Mouse (Mus musculus) kidney, postnatal 0 days (tissue): ENCODE results near the gene Prune2. TPM values are rescaled to one million over a fixed set of nuclear protein-coding genes. Genes with fewer than 3 reads are reported as not detected.

Source experiments
- ATAC-seq: fragments of 200-750 bp; cut with Nextera tagmentation; replicated peaks from 2 replicates; pipeline ENCODE4 v1.8.0; 2017; ENCODE audit warnings: low read depth, moderate number of reproducible peaks, moderate TSS enrichment, moderate library complexity; ENCODE audit not compliant: low FRiP score
- DNase-seq: peaks from one replicate; pipeline ENCODE4 v3.0.0-alpha.2; 2016; ENCODE audit warnings: low spot score
- H3K27ac ChIP-seq: fragments of 300-500 bp; sonication (generic); 2 replicates; pipeline ENCODE4 v1.5.1; 2014; ENCODE audit warnings: mild to moderate bottlenecking
- H3K27me3 ChIP-seq: fragments of 300-500 bp; sonication (generic); 2 replicates; pipeline ENCODE4 v1.6.1; 2014; ENCODE audit warnings: low read length, mixed read lengths; ENCODE audit not compliant: insufficient read depth
- H3K36me3 ChIP-seq: fragments of 300-500 bp; sonication (generic); 2 replicates; pipeline ENCODE4 v1.6.1; 2014; ENCODE audit warnings: low read length, mixed read lengths; ENCODE audit not compliant: insufficient read depth
- H3K4me1 ChIP-seq: fragments of 300-500 bp; sonication (generic); replicated peaks from 2 replicates; pipeline ENCODE4 v1.6.1; 2014; ENCODE audit warnings: antibody characterized with exemption, low read length, mixed read lengths; ENCODE audit not compliant: insufficient read depth
- H3K4me2 ChIP-seq: fragments of 300-500 bp; sonication (generic); 2 replicates; pipeline ENCODE4 v1.6.1; 2014; ENCODE audit warnings: mild to moderate bottlenecking, low read length, moderate library complexity, mixed read lengths
- H3K4me3 ChIP-seq: fragments of 300-500 bp; sonication (generic); replicated peaks from 2 replicates; pipeline ENCODE4 v1.5.1; 2014; ENCODE audit warnings: low read depth, low read length
- H3K9ac ChIP-seq: fragments of 300-500 bp; sonication (generic); 2 replicates; pipeline ENCODE4 v1.6.1; 2014; ENCODE audit warnings: low read depth, low read length
- H3K9me3 ChIP-seq: fragments of 300-500 bp; sonication (generic); replicated peaks from 2 replicates; pipeline ENCODE4 v1.6.1; 2016; ENCODE audit warnings: low read length, inconsistent platforms, mixed read lengths
- CTCF ChIP-seq: IDR thresholded peaks from 2 replicates; pipeline ENCODE4 v1.5.1; 2016; ENCODE audit warnings: antibody characterized with exemption, low read depth, mild to moderate bottlenecking, moderate library complexity
- WGBS: fragments of 180-500 bp; shearing (Covaris S2); extraction: QIAGEN DNeasy Blood & Tissue Kit; methylation state at CpG from one replicate; pipeline ENCODE4 v1.1.7; 2014; 5-methylcytosine and 5-hydroxymethylcytosine counted together
- polyA plus RNA-seq: library from polyadenylated mRNA; unstranded; fragments of >200 nt; fragmentation: Nextera tagmentation; extraction: Ambion mirVana; gene quantifications from 2 replicates; pipeline ENCODE4 v1.2.1, GENCODE M21; 2015

Gene Prune2
- polyA plus RNA-seq, 1 experiment from 2014 or later, result 1.1 TPM

DNA sequence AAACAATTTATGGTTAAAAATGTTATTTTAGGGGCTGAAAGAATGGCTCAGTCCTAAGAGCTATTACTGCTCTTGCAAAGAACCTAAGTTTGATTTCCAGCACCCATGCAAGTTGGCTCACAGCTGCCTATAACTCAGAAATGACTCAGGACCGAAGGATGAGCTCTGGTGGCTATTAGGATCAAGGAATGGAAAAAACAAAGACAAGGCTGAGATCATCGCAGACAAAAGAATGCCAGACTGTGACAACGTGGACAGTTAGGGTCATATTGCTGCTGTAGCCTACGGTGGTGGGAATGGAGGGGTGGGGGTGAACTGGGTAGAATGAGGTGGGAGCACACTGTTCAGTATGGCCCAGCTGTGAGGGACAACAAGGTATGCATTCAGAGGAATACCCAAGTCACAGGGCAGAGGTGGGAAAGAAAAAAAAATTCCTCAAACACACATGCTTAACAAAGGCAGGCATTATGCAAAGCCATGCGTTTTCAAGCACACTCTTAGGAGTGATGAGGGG is 269.7 kb downstream of the Prune2 start:
- no peak overlapping the region for H3K4me3 ChIP-seq
- H3K27me3 ChIP-seq, result no peaks in the 10 kb centered on the region
- H3K4me2 ChIP-seq, result no peak overlapping the region
- ATAC-seq (no peak), DNase-seq (no peak)
- no peak overlapping the region for H3K9ac ChIP-seq
- TF ChIP-seq CTCF, result no peak
- 62% methylated on average over 5 of the region's 5 CpGs for WGBS
- H3K9me3 ChIP-seq, result no peaks in the 10 kb centered on the region
- H3K36me3 ChIP-seq, result no peaks in the 10 kb centered on the region
- no peak overlapping the region for H3K27ac ChIP-seq
- no peaks in the 10 kb centered on the region for H3K4me1 ChIP-seq

DNA sequence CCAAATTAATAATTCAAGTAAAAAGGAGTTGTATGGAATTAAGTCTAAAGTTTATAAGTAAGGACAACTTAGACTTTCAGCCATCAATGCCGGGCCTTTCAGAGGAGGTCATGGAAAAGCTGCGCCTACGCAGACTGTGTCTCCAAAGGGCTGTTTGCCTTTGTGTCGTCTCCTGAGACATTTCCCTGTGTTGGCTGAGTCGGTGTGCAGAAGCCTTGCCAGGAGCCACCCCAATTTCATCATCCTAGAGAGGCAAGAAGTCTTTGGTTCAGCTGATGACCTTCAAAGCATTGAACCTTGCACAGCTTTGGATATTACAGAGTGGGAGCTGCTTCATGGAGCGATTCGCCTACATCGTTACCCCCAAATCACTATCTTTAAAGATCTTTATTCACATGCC is 270.2 kb downstream of the Prune2 start:
- no peak overlapping the region for H3K4me2 ChIP-seq
- ATAC-seq (no peak), DNase-seq (no peak)
- TF ChIP-seq CTCF, result no peak
- H3K4me1 ChIP-seq, result no peaks in the 10 kb centered on the region
- no peaks in the 10 kb centered on the region for H3K36me3 ChIP-seq
- WGBS, result 75% methylated on average over 8 of the region's 8 CpGs
- no peak overlapping the region for H3K27ac ChIP-seq
- no peak overlapping the region for H3K4me3 ChIP-seq
- H3K9me3 ChIP-seq, result no peaks in the 10 kb centered on the region
- no peaks in the 10 kb centered on the region for H3K27me3 ChIP-seq
- H3K9ac ChIP-seq, result no peak overlapping the region

DNA sequence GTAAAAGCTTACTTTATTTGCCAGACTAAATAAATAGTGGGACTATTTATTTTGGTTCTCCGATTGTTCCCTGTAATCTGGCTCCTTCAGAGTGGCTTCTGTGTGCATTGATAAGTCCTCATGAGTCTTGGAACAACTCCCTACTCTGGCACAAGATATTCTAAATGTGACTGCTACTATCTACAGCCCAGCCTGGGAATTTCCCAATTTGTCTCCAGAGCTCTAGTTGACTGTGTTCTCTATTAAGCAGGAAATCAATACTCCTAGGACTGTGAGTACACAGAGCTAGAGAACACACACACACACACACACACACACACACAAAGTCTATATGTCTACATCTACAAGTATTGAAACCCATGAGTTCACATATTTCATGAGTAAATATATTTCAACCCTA is 274.1 kb downstream of the Prune2 start:
- Histone ChIP-seq H3K27me3 (no peaks in the 10 kb centered on the region), H3K36me3 (no peaks in the 10 kb centered on the region), H3K9ac (no peak overlapping the region), H3K4me1 (no peaks in the 10 kb centered on the region), H3K4me2 (no peak overlapping the region), H3K27ac (no peak overlapping the region), H3K4me3 (no peak overlapping the region), H3K9me3 (no peaks in the 10 kb centered on the region)
- DNase-seq, result no peak
- TF ChIP-seq CTCF, result no peak
- 74% methylated on average over 1 of the region's 1 CpGs for WGBS
- ATAC-seq, result no peak

DNA sequence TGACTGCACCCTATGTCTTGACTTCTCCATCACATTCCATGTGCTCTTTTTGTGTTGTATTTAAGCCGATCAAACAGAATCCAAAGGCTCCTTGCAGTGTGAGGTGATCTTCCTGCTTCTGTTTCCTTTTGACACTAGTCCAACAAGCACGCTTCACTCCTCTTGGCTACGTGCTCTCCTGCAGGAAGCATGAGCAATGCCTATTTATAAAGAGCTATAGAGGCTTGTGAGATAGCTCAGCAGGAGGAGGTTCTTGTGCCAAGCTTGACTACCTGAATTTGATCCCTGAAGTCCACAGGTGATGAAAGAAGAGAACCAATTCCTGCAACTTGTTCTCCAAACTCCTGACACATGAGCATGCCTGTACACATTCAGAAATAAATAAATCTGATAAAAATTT is 282.6 kb downstream of the Prune2 start:
- no peak overlapping the region for H3K27ac ChIP-seq
- no peaks in the 10 kb centered on the region for H3K4me1 ChIP-seq
- DNase-seq (no peak), ATAC-seq (no peak)
- no peak for TF ChIP-seq CTCF
- H3K27me3 ChIP-seq, result no peaks in the 10 kb centered on the region
- no peak overlapping the region for H3K4me2 ChIP-seq
- 83% methylated on average over 3 of the region's 3 CpGs for WGBS
- no peak overlapping the region for H3K9ac ChIP-seq
- H3K36me3 ChIP-seq, result no peaks in the 10 kb centered on the region
- no peak overlapping the region for H3K4me3 ChIP-seq
- H3K9me3 ChIP-seq, result no peaks in the 10 kb centered on the region

DNA sequence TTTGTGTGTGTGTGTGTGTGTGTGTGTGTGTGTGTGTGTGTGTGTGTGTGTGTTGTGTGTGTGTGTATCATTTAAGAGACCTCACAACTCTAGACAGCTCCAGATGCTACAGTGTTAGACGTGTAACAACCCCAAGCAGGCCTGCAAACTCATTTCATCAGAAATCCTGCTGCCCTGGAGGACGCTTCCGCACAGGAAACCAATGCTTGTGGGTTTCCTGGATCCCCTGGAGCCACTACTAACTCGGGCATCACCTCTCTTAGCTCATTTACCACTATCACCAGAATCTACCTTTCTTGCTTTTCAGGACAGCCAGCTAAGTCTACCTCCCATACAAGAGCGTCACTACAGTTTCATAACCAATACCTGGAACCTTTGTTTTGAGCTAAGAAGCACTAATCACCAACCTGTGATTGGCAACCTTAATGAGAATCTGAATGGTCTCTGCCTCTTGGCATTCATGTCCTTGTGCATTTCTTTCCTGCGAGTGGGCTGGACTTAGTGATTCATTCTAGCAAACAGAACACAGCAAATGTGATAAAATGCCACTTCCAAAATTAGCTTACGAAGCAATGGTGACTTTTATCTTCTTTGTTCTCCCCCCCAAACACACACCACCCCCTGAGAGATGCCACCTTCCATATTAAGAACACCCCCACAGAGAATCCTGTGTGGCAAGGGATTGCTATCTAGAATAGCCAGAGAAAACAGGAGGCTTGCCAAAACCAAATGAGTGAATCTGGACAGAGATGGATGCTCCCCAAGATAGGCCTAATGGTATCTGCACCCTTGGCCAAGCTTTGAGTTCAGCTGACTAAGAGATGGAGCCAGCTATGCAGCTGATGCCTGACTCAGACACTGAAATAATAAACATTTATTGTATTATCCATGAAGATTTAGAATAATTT is 284.5 kb downstream of the Prune2 start:
- Histone ChIP-seq H3K4me2 (no peak overlapping the region), H3K9me3 (no peaks in the 10 kb centered on the region), H3K4me3 (no peak overlapping the region), H3K27me3 (no peaks in the 10 kb centered on the region), H3K27ac (no peak overlapping the region), H3K4me1 (no peaks in the 10 kb centered on the region), H3K9ac (no peak overlapping the region), H3K36me3 (no peaks in the 10 kb centered on the region)
- ATAC-seq, result no peak
- 89% methylated on average over 7 of the region's 7 CpGs for WGBS
- DNase-seq, result no peak
- TF ChIP-seq CTCF, result no peak

DNA sequence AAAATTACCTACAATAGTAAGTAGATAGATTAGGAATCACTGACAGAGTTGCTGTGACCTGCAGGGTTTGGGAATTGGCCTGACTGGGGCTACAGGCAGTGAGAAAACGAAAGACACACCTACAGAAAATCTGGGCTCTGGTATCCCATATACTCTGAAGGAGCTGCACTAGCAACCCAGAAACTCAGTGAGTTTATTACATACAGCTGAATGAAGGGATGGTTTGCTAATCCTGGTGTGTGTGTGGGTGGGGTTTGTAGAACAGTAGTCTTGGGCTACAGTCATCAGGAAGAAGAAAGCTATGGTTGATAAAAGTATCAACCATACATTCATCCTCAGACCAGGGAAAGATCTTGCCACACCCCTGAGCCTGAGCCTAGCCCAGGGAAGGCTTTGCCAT is 285.3 kb downstream of the Prune2 start:
- no peak for DNase-seq
- H3K9ac ChIP-seq, result no peak overlapping the region
- no peak overlapping the region for H3K4me3 ChIP-seq
- no peak for TF ChIP-seq CTCF
- no peaks in the 10 kb centered on the region for H3K36me3 ChIP-seq
- H3K27me3 ChIP-seq, result no peaks in the 10 kb centered on the region
- no peak overlapping the region for H3K27ac ChIP-seq
- 93% methylated on average over 1 of the region's 1 CpGs for WGBS
- no peaks in the 10 kb centered on the region for H3K4me1 ChIP-seq
- no peak overlapping the region for H3K4me2 ChIP-seq
- no peak for ATAC-seq
- H3K9me3 ChIP-seq, result no peaks in the 10 kb centered on the region
